Mouse (Mus musculus) layer of hippocampus, adult 2 months (tissue): ENCODE measurements at regions not wholly inside any gene's neighbourhood (a gene's known extent, or its start where the extent isn't known, plus 50 kb on each side); places are given as distances from the start of the nearest gene placed in this dataset.

ENCODE experiments used
- DNase-seq, 2 experiments: peaks; one replicate each; pipeline ENCODE4 v3.0.0; 2022; ENCODE audit warnings: low spot score in 2 of 2
- H3K27ac ChIP-seq: fragments of 200-600 bp; 2 replicates; pipeline ENCODE4 v1.8.1; 2022
- H3K4me3 ChIP-seq: fragments of 200-600 bp; 2 replicates; pipeline ENCODE4 v1.8.1; 2022; ENCODE audit warnings: mild to moderate bottlenecking
- CTCF ChIP-seq: fragments of 200-600 bp; conservative IDR thresholded peaks from 2 replicates; pipeline ENCODE4 v1.8.1; 2022; ENCODE audit warnings: antibody characterized with exemption, mild to moderate bottlenecking, moderate library complexity

DNA sequence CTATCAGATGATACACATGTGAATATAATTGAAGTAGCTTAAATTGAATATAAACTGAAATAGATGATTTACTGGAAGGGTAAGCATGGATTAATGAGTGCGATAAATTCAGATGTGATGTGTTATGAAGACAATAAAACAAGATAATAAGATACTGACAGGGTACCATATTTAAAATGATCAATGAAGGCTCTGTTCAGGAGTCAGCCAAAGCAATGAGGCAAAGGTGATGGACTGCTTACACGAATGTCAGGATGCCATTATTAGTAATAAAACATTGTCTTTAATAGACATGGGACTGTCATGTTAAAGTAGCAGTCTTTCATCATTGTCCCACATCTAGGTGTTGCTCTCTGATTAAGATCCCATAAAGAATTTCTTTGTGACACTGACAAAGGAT is 263.1 kb upstream of the Ano5 start:
- no peak for TF ChIP-seq CTCF
- DNase-seq = no peak
- no peak overlapping the region for H3K27ac ChIP-seq
- H3K4me3 ChIP-seq = no peak overlapping the region

DNA sequence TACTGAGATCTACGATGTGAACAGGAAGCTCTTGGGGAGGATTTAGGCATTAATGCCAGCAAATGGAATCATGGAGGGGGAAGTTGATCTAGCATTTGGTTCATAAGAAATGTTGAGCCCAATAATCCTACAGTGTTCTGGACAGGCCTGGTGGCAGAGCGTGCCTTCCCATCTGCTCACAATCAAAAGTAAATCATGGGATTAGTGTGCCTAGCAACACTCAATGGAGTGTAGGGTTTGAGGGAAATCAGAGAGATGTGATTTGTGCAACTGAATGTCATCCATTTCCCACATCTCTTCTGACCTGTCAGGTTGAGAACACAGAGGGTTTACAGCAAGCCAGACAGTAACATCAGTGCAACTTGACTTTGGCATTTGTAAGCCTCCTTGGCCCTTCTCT is 256.4 kb upstream of the Ano5 start:
- no peak for TF ChIP-seq CTCF
- H3K4me3 ChIP-seq = no peak overlapping the region
- H3K27ac ChIP-seq = no peak overlapping the region
- DNase-seq = peak in 1 of 2 experiments; percentile 10

DNA sequence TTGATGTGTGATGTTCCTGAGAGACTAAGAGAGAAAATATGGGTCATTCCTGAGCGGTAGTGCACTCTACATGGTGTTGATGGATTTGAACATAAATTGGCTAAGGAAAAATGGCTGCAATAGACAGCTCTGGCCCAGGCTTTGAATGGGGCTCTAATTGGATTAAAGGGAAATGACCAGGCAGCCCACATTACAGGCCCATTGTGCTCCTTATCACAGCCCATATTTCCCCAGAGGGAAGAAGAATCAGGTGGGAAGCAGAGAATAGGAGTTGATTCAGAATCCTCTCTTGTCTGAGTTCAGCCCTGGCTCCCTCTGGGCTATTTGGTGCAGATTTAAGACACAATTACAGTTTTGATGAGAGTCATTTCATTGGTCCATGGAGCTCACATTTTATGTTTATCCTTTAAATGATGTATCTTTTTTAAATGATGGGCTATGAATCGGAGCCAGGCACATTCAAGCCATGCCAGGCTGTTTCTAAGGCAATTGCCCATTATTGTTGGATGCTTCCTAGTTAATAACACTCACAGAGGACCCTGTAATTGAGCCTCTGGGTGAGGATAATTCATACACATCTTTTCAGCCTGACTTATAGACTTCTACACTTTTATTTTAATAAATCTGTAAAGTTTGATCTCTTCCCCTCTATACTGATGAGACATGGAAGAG is 251.5 kb upstream of the Ano5 start:
- DNase-seq = no peak

DNA sequence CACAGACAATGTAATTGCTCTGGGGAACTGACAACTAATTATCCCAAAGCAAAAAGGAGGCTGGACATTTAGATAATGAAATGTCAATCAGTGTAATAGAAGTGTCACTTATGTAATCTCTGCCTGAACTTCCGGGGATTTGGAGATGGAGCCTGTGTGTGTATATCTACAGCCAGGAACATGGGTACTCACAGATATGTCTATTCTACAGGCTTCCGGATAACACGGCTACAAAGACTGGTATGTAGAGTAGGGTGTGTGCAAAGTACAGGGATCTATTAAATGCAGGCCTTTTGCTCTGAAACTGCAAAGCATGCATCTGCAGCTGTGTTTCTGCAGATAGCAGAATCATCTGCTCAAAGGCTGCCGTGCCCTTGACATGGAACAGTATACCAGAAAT is 246.7 kb upstream of the Ano5 start:
- no peak overlapping the region for H3K4me3 ChIP-seq
- DNase-seq = no peak
- H3K27ac ChIP-seq = no peak overlapping the region
- TF ChIP-seq CTCF = no peak

More for the DNA sequence above, 251.5 kb upstream of the Ano5 start:
- no peak overlapping the region for H3K27ac ChIP-seq
- no peak for TF ChIP-seq CTCF
- H3K4me3 ChIP-seq = no peak overlapping the region

DNA sequence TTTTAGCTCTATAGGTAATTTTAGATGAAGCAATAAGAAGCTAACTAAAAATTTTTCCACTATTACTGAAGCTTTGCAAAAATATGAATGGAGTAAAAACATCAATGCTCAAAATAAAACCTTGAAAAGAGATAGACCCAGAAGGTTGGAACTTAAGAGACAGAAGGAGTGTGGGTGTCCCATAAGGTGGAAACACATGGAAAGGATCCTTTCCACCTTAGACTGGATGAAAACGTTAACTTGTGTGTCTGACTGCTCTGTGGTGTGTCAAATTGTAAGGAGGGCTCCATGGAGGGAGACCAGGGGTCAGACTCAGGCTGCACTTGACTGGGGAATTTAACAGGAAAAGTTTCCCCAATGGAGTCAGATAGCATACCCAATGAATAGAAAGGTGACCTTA is 244.9 kb upstream of the Ano5 start:
- Histone ChIP-seq H3K4me3 (no peak overlapping the region), H3K27ac (no peak overlapping the region)
- peak; percentile 29 to 36 for DNase-seq
- TF ChIP-seq CTCF = no peak

DNA sequence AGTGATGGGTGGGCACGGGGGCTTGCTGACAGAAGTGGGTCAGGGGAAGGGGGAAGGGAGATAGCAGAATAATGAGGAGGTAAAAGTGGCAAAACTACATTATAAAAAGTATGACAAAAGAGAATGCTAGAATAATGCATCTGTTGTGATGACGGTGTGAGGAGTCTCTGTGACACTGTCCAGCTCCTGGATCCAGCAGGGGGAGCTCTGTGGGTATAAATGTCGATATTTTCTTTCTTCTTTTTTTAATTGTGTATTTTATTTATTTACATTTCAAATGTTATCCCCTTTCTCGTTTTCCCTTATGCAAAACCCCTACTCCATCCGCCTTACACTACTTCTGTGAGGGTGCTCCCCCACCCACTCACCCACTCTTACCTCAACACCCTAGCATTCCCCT is 243.9 kb upstream of the Ano5 start:
- TF ChIP-seq CTCF = peak; percentile 64
- no peak for DNase-seq
- Histone ChIP-seq H3K4me3 (no peak overlapping the region), H3K27ac (no peak overlapping the region)

DNA sequence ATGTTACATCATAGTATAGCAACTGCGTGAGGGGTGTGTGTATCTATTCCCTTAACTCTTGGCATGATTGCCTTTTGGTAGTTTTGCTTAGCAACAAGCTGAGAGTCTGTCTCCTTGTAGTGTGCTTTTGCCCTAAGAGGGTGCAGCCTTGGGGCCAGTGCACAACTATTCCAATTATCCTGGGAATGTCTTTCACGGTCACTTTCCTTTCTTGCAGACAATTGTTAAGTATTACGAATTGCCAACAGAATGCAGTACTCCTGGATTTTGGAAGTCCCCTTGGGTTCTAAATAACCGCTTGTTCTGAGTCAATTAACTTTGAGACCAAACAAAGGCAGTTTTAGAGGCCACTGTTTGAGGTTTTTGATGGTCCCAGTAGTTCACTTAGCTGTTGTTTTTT is 242.1 kb upstream of the Ano5 start:
- no peak for TF ChIP-seq CTCF
- no peak overlapping the region for H3K27ac ChIP-seq
- H3K4me3 ChIP-seq = no peak overlapping the region
- no peak for DNase-seq

DNA sequence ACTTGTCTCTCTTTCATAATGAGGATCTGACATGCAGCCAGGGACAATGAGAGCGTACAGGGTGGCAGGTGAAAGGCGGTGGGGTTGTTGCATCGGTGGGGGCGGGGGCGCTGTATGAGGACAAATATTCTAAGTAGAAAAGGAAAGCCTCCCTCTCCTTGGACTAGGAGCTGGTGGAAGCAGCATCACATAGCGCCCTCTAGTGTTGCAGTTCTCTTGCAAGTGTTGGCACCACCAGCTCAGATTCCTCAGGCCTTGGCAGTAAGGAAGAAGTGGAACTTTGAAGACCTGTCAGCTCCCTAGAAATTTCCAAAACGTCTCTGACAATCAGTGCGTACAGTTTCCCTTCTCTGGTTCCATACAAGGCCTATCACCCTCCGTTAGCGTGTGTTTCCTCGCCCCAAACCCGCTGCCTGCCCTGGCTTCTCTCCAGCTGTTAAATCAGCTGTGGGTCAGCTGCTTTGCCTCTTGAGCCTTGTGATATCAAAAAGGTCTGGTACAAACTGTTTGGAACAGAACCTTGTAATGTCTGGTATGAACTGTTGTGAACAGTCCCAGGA is 240.2 kb upstream of the Ano5 start:
- H3K4me3 ChIP-seq = no peak overlapping the region
- TF ChIP-seq CTCF = peak; percentile 80
- H3K27ac ChIP-seq = no peak overlapping the region
- peak; percentile 26 to 65 for DNase-seq

DNA sequence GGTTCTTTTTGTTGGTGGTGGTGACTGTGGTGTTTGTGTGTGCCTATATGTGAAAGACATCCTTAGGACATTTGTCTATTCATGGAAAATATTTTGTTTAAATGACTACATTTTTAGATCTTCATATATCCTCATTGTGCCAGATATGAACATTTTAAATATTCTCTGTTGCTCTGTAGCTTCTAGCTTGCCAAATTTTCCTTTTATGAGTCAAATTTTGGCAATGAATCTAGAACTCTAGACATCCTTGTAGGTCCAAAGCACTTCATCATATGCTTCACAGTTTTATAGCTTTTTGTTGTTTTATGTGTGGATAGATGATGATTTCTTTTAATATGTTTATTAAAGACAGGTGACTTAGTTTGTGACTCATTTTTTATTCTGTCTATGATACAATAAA is 229.4 kb upstream of the Ano5 start:
- TF ChIP-seq CTCF = no peak
- DNase-seq = no peak
- H3K4me3 ChIP-seq = no peak overlapping the region
- no peak overlapping the region for H3K27ac ChIP-seq

DNA sequence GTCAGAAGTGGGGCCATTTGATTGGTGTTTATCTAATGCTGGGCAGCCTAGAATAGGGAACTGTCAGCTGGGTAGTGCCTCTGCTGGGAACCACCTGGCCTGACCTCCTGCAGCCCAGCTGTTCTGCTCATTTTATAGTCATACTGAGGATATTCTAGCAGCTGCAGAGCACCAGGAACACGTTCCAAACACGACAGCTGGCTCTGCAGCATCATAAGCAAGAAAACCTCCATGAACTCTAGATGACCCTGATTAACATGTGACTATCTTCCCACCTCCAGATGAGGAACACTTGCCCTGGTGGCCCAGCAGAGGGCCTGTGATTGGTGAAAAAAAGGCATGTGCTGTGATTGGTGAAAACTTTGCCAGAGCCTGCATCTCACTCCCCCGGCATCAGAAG is 210.6 kb upstream of the Ano5 start:
- Histone ChIP-seq H3K4me3 (no peak overlapping the region), H3K27ac (no peak overlapping the region)
- no peak for DNase-seq
- TF ChIP-seq CTCF = no peak

DNA sequence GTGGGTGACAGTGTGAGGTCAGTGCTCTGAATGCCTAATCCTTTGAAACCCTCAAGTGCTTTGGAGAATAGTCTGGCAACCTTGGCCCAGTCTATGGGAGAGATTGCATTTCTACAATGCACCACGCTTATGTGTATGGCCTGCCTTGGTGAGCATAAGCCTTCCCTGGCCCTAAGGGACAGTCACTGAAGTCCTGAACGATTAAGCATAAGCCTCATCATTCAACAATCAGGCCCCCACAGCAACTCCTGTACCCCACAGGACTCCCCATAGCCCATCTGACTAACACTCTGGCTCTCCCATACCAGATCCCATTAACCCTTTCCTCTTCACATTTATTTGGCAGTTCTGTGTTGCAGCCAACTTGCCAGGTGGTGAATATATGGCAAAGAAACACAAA is 203.1 kb upstream of the Ano5 start:
- H3K4me3 ChIP-seq = no peak overlapping the region
- no peak overlapping the region for H3K27ac ChIP-seq
- TF ChIP-seq CTCF = no peak
- DNase-seq = no peak

DNA sequence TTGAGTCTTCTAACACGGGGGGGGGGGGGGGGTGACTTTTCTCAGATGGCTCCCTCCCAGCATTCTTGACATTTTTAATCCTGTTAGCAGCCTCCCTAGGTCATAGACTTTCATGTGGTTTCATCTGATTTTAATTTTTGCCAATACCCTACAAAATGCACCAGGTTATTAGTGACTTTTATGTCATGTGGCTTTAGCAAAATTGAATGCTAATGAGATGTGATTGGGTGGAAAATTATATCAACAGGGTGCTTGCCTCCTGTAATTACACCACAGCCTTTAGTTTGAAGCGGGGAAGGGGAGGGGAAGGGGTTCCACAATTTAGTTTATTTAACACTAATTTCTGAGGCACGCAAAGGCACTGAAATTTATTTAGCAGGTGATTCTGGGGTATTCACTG is 200.6 kb upstream of the Ano5 start:
- DNase-seq = no peak

DNA sequence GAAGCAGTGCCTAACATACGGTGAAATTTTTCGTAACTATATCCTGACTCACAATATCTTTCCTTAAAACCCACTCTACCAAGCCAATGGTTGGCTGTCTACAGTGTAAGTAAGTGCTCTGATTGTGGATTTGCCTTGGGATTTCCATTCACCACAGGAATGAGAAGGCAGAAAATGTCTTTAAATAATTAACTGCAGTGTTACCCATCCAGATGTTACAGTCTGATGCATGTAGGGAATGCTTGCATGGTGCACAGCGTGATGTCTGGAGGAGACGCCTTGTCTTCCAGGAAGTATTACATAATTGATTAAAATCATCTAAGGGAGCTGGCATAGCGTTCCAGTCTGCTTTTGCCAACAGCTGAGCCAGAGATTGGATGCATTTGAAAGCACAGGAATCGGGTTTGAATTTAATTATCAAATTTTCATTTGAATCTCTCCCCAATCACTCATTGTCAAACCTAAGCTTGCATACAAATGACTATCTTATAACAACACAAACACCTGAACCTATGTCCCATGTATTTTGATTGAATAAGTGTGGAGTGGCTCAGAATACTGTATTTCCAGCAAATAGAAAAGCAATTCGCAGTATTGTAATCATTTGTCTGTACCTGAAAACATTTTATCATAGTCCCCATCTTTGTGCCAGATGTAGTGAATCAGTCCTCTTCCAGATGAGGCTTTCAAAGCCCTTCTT is 170.8 kb upstream of the Ano5 start:
- H3K4me3 ChIP-seq = no peak overlapping the region
- TF ChIP-seq CTCF = no peak
- DNase-seq = peak in 1 of 2 experiments; percentile 13
- H3K27ac ChIP-seq = no peak overlapping the region

More for the DNA sequence above, 200.6 kb upstream of the Ano5 start:
- H3K27ac ChIP-seq = no peak overlapping the region
- no peak for TF ChIP-seq CTCF
- H3K4me3 ChIP-seq = no peak overlapping the region

DNA sequence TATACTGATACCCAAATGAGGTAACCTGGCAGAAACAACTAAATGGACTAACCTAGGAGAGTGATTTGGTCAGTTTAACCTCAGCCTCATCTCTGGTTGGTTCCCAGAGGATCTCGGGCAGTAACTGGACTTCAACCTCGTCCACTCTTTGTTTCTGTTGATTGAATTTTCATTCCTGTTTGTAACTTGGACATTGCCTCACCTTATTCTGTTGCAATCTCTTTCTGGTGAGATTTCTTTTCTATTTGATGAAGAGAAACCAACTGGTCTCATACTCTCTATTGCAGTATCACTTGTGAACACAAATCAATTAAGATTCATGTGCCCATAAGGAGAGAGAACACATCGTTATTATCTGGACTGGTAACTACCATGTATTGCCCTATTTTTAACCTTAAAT is 163.3 kb upstream of the Ano5 start:
- Histone ChIP-seq H3K4me3 (no peak overlapping the region), H3K27ac (no peak overlapping the region)
- TF ChIP-seq CTCF = no peak
- no peak for DNase-seq
